Mouse (Mus musculus) midbrain, embryonic 12.5 days (tissue): ENCODE results near the gene Brca1. TPM values are rescaled to one million over a fixed set of nuclear protein-coding genes. Genes with fewer than 3 reads are reported as not detected.
"Not testable (repeated sequence)": the region's sequence is repeated elsewhere in the genome, so short reads cannot be mapped to it uniquely, and the experiment has no call there.

Experiments used
- ATAC-seq: fragments of 200-750 bp; cut with Nextera tagmentation; 2 replicates; pipeline ENCODE4 v1.8.0; 2017; ENCODE audit warnings: low read depth, moderate TSS enrichment, moderate library complexity; ENCODE audit not compliant: low FRiP score
- H3K27ac ChIP-seq: fragments of 300-500 bp; sonication (generic); replicated peaks from 2 replicates; pipeline ENCODE4 v1.5.1; 2016; ENCODE audit warnings: mild to moderate bottlenecking
- H3K27me3 ChIP-seq: fragments of 300-500 bp; sonication (generic); 2 replicates; pipeline ENCODE4 v1.6.1; 2016; ENCODE audit warnings: mild to moderate bottlenecking
- H3K36me3 ChIP-seq: fragments of 300-500 bp; sonication (generic); 2 replicates; pipeline ENCODE4 v1.6.1; 2016
- H3K4me1 ChIP-seq: fragments of 300-500 bp; sonication (generic); 2 replicates; pipeline ENCODE4 v1.6.1; 2016
- H3K4me2 ChIP-seq: fragments of 300-500 bp; sonication (generic); replicated peaks from 2 replicates; pipeline ENCODE4 v1.6.1; 2016; ENCODE audit warnings: mild to moderate bottlenecking, moderate library complexity
- H3K4me3 ChIP-seq: fragments of 300-500 bp; sonication (generic); 2 replicates; pipeline ENCODE4 v1.5.1; 2016; ENCODE audit warnings: mild to moderate bottlenecking
- H3K9ac ChIP-seq: fragments of 300-500 bp; sonication (generic); replicated peaks from 2 replicates; pipeline ENCODE4 v1.6.1; 2016; ENCODE audit warnings: mild to moderate bottlenecking, moderate library complexity
- H3K9me3 ChIP-seq: fragments of 300-500 bp; sonication (generic); 2 replicates; pipeline ENCODE4 v1.6.1; 2016; ENCODE audit warnings: mild to moderate bottlenecking
- WGBS: fragments of 180-500 bp; shearing (Covaris S2); methylation state at CpG from one replicate; pipeline ENCODE4 v1.1.7; 2016; 5-methylcytosine and 5-hydroxymethylcytosine counted together
- polyA plus RNA-seq: library from polyadenylated mRNA; unstranded; fragments of >200 nt; fragmentation: Nextera tagmentation; extraction: Ambion mirVana; gene quantifications from 2 replicates; pipeline ENCODE4 v1.2.1, GENCODE M21; 2016

The Brca1 gene
- polyA plus RNA-seq, 1 experiment from 2014 or later, result 16.1 TPM

DNA sequence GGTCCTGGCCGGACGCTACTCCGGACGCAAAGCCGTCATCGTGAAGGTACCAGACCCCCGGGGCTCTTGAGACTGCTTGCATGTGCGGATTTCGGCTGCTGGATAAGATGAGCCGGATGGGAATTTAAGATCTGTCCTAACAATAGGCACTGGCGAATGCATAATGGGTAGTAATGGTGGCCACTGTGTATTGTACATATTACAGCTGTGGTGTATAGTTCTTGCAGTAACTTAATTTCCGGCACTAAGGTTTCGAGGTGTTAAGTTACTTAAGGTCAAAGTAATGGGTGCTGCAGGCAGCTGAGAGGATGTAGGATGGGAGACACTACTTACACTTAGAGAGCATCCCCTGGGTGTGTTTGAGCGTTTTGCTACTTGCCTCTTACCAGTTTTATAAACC lies 109.0 kb downstream of the Brca1 start:
- ATAC-seq, result no peak
- peak overlapping the region; percentile 98 for H3K4me2 ChIP-seq

DNA sequence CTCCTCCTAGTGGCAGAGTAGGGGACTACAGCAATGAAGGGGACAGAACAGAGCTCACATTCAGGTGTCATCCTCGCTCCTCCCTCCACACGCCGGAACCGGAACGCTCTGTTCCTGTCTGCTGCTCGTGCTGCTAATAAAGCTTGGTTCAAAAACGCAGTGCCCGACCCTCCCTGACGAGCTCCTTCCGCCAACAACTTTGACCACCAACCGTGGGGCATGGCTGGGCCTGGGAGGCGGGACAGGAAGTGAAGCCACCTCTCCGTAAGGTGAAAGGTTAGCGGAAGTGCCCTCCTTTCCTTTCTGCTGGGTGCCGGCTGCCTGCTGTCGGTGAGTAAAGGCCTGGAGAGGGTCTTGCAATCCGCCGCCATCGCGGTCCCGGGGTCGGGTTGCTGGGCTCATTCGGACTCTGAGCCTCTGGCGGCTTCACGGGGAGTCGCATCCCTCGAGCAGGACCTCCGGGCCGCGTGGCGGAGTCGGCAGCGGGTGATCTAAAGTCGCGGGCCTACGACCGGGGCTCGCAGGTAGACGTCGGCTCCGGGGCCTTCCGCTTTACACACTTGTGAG lies 109.5 kb downstream of the Brca1 start, which contains the start of gene Rpl27:
Gene Rpl27, plus strand, starts transcription at position 172 of the 567 bp plus-strand sequence.
- H3K27me3 ChIP-seq, result no peaks in the 10 kb centered on the region
- H3K9me3 ChIP-seq, result no peaks in the 10 kb centered on the region
- H3K4me1 ChIP-seq, result peaks cover 13% of the 10 kb centered on the region
- H3K9ac ChIP-seq, result peak within 1 kb of the TSS; percentile 94
- WGBS, result under 1% methylated on average over 42 of the region's 42 CpGs
- peak within 1 kb of the TSS; percentile 98 for H3K4me2 ChIP-seq
- H3K36me3 ChIP-seq, result peaks cover 28% of the 10 kb centered on the region
- peak within 1 kb of the TSS; percentile 77 for H3K4me3 ChIP-seq
- peak; percentile 99 for ATAC-seq
- peak within 1 kb of the TSS; percentile 93 for H3K27ac ChIP-seq

More for the DNA sequence above, 109.0 kb downstream of the Brca1 start:
- WGBS, result under 1% methylated on average over 14 of the region's 14 CpGs
- H3K4me1 ChIP-seq, result peaks cover 13% of the 10 kb centered on the region
- no peaks in the 10 kb centered on the region for H3K9me3 ChIP-seq
- H3K4me3 ChIP-seq, result peak overlapping the region; percentile 77
- H3K27ac ChIP-seq, result peak overlapping the region; percentile 93
- H3K27me3 ChIP-seq, result no peaks in the 10 kb centered on the region
- peak overlapping the region; percentile 94 for H3K9ac ChIP-seq
- H3K36me3 ChIP-seq, result peaks cover 28% of the 10 kb centered on the region

DNA sequence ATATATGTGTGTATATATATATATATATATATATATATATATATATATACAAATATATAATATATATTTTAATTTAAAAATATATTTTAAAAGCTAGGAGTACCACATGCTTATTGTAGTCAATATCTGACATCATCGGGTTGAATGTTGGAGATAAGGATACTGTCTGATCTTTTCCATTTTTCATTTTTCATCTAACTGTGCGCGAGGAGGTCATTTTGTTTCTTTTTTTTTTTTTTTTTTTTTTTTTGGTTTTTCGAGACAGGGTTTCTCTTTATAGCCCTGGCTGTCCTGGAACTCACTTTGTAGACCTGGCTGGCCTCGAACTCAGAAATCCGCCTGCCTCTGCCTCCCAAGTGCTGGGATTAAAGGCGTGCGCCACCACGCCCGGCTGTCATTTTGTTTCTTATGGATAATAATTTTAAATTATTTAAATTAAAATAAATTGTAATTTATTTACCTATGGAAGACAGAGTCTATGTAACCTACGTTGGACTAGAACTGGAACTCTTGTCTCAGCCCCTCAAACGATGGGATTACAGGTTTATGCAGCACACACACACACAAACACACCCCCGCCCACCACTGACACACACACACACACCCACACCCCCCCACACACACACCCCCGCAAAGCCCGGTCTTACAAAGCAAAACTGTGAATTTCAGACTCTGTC lies 110.2 kb downstream of the Brca1 start:
- Histone ChIP-seq H3K36me3 (peaks cover 28% of the 10 kb centered on the region), H3K4me1 (peaks cover 13% of the 10 kb centered on the region), H3K9ac (0 out of 2 replicates have a peak overlapping the region, but pooled peaks have one; percentile 31), H3K27ac (0 out of 2 replicates have a peak overlapping the region, but pooled peaks have one; percentile 35), H3K4me3 (peak overlapping the region; percentile 77), H3K4me2 (peak overlapping the region; percentile 98)
- not testable (repeated sequence) for H3K9me3 ChIP-seq, H3K27me3 ChIP-seq, ATAC-seq
- WGBS, result 41% methylated on average over 15 of the region's 15 CpGs

Other genes with a start within 250 kb of the Brca1 start
- gene Becn1, start 249.7 kb downstream of the Brca1 start, polyA plus RNA-seq, result 162 and 173 TPM in 2 replicates
- 163 and 180 TPM in 2 replicates for gene Psme3, start 235.7 kb downstream of the Brca1 start, polyA plus RNA-seq
- gene Aoc2, start 226.9 kb downstream of the Brca1 start, polyA plus RNA-seq, result 2.1 and 3.1 TPM in 2 replicates
- not detected in 2 replicates for gene Aoc3, start 221.3 kb downstream of the Brca1 start, polyA plus RNA-seq
- not detected in 2 replicates for gene G6pc, start 184.4 kb downstream of the Brca1 start, polyA plus RNA-seq
- 90.8 and 91.0 TPM in 2 replicates for gene Aarsd1, start 134.3 kb downstream of the Brca1 start, polyA plus RNA-seq
- gene Gm27029, start 127.2 kb downstream of the Brca1 start, polyA plus RNA-seq, result 5.6 and 7.8 TPM in 2 replicates
- 27.0 and 30.2 TPM in 2 replicates for gene Rundc1, start 126.9 kb downstream of the Brca1 start, polyA plus RNA-seq
- 2.3 and 3.1 TPM in 2 replicates for gene Ptges3l, start 126.6 kb downstream of the Brca1 start, polyA plus RNA-seq
- 310 and 319 TPM in 2 replicates for gene Rpl27, start 109.7 kb downstream of the Brca1 start, polyA plus RNA-seq
- 3.0 and 3.9 TPM in 2 replicates for gene Ifi35, start 103.5 kb downstream of the Brca1 start, polyA plus RNA-seq
- 89.5 and 92.3 TPM in 2 replicates for gene Rnd2, start 87.0 kb downstream of the Brca1 start, polyA plus RNA-seq
- gene Vat1, start 85.7 kb downstream of the Brca1 start, polyA plus RNA-seq, result 69.3 and 73.0 TPM in 2 replicates
- 119 and 130 TPM in 2 replicates for gene Nbr1, start 194 bp upstream of the Brca1 start, polyA plus RNA-seq
- gene Tmem106a, start 30.3 kb upstream of the Brca1 start, polyA plus RNA-seq, result 3.4 and 4.5 TPM in 2 replicates
- gene Gm11634, start 47.3 kb upstream of the Brca1 start, polyA plus RNA-seq, result not detected in 2 replicates
- gene Rdm1, start 75.2 kb upstream of the Brca1 start, polyA plus RNA-seq, result 41.9 and 48.9 TPM in 2 replicates
- gene Arl4d, start 113.6 kb upstream of the Brca1 start, polyA plus RNA-seq, result 6.5 and 8.4 TPM in 2 replicates
- 46.9 and 48.0 TPM in 2 replicates for gene Dhx8, start 181.0 kb upstream of the Brca1 start, polyA plus RNA-seq
- gene Etv4, start 233.4 kb upstream of the Brca1 start, polyA plus RNA-seq, result 4.1 and 4.3 TPM in 2 replicates